Mouse (Mus musculus) cerebellum, adult 9-10 months (tissue): ENCODE results near the gene Efcab14.
A peak's percentile ranks its signal among the peaks of the same experiment; 100 is the strongest.

Experiments
- DNase-seq: peaks from one replicate; pipeline ENCODE4 v3.0.0; 2022

The Efcab14 gene

DNA sequence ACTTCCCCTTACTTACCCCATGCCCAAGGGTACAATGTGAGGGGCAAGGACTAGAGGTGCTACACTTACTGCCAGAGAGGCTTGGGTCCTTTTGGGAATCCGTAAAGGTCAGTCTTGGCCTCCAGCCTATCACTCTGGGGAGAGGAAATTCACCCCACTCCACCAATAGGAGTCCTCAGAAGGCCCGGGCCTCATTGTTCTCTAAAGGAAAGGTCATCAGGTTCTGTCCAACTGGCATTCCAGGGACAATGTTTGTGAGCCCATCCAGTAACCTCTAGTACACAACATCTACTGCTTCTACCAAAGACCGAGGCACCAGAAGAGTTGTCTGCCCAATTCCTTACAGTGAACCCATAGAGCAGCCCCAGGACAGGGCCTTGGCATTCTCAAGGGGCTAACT is 43.4 kb downstream of the Efcab14 start, which contains the start of gene Tex38:
Gene Tex38, minus strand, starts transcription at position 101 of the 400 bp plus-strand sequence.
- DNase-seq, result no peak

DNA sequence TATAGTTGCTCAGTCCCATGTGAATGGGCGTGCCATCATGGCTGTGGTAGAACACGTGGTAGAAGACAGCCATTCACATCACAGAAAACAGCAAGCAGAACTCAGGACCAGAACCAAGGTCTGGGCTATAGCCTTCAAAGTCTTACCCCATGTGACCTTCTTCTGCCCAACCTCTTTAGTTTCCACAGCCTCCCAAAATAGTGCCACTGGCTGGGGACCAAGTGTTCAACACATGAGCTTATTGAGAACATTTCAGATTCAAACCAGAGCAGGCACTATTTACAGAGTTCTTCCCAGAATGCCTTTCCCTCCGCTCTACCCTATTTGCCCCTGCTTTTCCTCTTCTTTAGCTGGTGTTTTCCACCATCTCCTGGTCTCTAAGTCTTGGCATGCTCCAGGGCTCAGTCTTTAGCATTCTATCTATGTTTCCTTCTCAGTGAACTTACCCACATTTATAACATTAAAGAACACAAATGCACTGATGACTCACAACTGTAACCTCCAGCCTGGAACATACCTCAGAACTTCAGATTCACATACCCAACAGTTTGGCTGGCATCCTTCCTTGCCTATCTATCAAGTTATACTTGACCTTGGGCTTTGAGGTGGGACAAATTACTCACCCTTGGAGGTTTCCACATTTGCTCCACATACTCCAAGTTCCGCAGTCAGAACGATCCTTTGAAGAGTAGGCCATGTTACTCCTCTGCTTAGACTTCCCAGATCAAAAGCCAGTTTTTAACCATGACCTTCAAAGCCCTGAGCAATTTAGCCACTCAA is 44.7 kb downstream of the Efcab14 start:
- no peak for DNase-seq

DNA sequence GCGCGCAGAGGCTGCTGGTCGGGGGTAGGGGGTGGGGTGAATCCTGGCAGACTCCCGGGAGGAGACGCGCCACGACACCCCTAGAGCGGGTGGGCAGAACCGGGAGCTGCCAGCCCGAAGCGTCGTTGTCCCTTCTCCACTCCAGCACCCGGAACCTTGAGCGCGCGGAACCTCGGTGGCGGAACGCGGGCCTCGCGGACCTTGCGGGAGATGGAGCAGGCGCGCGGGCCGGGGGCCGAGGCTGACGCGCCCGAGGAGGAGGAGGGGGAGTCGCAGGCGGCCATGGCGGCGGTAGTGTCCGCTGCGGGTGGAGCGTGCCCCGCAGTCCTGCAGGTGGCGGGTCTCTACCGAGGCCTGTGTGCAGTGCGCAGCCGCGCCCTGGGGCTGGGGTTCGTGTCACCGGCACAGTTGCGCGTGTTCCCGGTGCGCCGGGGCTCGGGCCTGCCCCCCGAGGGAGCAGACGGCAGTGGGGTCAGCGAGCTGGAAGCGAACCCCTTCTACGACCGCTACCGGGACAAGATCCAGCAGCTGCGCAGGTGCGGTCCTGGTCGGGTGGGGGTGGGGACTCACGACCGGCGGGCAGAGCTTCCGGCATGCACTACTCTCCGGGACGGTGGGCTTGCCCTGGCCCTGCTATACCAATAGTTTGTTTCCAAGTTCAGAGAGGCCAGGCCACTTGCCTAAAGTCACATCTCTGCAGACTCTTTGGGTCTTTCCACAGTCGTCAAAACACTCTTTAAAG is 47.4 kb downstream of the Efcab14 start, which contains the start of gene Atpaf1:
Gene Atpaf1, plus strand, starts transcription at position 44 of the 742 bp plus-strand sequence.
- peak; percentile 76 for DNase-seq

DNA sequence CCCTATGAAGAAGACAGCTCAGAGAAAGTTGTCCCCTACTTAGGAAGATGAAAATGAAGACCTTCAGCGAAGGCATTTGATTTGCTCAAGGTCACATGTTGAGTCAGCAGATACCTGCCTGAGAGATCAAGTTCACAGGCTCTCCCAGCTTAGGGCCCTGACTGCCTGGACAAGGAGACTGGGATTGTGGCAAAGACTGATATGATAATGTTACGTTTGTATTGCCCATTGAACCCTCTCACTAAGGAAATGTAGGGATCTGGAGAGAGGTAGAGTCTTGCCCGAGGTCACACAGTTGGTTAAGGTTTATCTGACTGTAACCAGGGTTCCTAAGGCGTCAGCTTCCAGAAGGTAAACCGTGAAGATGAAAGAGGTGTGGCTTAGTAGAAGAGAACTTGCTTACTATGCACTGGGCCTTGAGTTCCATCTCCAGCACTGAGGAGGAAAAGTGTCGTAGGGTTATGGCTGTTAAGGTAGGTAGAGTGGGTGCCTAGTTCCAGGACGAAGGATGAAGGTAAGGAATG is 48.0 kb downstream of the Efcab14 start:
- DNase-seq, result peak; percentile 39

DNA sequence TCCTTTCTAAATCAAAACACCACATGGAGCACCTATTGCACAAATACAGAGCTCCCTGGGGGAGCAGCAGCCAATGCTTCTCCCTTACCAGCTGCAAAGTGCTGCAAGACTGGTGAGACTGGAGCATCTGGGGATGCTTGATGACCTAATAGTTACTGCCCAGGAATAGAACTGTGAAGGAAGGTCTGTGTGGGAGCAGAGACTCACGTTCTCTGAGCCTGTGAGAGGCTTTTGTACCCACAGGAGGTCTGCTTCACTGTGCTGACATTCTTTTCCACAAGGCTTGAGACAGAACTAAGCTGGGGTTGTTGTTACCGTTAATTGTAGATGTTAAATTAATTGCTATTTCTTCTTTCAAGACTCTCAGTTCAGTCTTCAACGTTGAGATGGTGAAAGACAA is 53.3 kb downstream of the Efcab14 start:
- DNase-seq, result no peak

DNA sequence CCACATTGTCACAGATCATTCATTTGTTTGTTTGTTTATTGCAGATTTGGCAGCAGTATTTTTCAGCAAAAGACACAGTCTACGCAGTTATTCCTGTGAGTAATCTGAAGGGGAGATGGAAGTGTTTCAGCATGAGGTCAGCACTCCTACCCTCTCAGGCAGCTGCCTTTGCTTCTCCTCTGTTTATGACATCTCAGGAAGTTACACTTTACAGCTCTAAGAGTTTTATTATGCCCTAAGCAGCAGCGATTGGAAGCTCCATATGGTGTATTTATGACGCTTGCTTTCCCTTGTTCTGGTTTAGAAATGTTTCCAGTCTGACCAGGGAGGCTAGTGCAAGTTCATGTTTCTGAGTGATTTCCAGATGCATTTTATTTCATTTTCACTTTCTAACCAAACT is 57.8 kb downstream of the Efcab14 start:
- no peak for DNase-seq

DNA sequence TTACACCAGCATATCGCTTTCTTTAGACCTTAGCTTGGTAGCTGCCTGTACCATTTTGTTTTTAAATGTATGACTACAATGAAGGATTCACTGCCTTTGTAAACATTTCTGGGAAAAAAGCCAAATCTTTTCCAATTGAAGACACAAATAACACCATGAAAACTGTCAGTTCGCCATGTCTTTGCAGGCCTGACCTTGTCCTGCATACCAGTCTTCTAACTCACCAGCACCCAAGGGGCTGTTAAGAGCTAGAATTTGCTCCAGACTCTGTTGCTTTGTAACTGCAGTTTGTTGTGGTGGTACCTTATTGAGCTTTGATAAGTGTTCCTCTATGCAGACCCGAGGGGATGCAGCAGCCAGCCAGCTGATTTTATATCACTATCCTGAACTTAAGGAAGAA is 62.4 kb downstream of the Efcab14 start:
- DNase-seq, result no peak

DNA sequence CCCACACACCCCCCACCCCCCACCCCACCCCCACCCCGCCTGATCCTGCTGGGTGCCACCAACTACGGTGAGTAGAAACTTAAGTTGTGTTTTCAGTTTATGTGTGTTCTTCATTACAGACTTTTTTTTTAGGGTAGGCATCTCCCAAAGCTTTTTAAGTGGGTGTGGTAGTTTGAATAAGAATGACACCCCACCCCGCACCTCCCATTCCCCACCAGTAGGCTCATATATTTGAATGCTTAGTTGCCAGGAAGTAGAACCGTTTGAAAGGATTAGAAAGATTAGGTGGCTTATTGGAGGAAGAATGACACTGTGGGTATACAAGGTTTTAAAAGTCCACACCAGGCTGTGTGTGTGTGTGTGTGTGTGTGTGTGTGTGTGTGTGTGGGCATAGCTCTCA is 74.8 kb downstream of the Efcab14 start:
- DNase-seq, result no peak

DNA sequence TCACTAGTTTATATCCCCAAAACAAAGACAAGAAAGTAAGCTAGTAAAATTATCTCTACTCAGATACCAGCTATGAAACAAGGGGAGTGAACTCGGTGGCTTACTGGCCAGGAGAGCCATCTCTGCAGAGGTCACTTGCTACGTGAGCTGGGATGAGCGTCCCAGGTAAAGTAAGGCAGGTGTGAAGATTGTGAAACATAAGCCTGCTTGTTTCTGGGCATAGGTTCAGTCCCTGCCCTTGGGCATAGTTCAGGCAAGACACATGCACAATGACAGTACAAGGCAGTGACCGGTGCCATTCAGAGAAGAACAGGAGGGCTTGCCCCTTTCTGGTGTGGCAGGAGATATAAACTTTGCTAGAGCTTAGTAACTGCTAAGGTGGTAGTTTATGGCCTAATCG is 78.1 kb downstream of the Efcab14 start:
- no peak for DNase-seq

DNA sequence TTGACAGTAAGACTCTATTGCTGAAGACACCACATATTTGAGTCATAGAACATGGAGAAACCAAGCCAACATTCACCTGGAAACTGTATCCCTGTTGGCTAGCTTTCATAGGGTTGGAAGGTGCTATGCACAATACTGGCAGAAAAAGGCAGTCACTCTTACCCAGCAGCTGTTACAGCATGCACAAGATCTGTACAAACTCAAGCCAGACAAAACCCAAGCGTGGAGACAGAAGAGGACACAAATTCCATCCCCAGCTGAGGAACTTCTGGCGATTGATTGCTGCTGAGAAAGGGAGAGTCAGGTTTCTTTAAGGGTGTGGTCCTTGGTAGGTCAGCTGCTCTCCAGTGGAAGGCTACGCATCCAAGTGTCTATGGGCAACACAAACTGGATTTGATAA is 82.7 kb downstream of the Efcab14 start:
- no peak for DNase-seq

DNA sequence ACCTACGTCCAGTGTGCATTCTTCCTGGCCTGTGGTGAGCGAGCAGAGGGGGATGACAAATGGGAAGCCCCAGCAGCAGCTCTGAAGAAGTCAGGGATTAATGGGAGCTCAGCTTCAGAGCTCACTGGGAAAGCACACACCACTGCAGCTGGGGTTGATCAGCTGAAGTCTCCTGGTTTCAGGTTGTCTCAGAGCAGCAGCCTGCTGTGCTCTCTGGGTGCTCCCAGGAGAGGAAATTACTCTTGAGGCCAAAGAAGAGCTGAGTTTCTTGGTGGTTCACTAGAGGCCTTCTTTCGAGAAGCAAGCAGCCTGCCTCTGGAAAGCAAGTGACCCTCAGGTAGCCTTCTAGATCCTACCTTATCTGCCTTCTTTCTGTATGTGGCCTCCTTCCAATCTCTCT is 83.4 kb downstream of the Efcab14 start:
- no peak for DNase-seq

DNA sequence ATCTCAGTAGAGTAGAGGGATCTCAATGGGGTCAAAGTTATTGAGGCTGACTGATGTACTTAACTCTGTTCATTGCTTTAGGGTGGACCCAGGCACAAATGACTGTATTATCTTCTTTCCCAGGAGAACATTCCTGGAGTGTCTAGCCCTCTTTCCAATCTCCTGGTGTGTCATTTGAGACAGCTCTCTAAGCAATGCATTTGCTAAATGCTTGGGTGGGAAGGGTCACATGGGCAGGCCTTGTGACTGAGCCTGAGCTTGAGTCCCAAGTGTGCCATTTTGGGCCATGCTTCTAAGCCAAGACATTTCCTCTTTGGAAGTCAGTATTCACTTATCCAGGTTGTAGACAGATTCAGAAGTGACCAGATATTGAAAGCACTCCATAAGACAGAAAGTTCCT is 83.9 kb downstream of the Efcab14 start:
- no peak for DNase-seq

DNA sequence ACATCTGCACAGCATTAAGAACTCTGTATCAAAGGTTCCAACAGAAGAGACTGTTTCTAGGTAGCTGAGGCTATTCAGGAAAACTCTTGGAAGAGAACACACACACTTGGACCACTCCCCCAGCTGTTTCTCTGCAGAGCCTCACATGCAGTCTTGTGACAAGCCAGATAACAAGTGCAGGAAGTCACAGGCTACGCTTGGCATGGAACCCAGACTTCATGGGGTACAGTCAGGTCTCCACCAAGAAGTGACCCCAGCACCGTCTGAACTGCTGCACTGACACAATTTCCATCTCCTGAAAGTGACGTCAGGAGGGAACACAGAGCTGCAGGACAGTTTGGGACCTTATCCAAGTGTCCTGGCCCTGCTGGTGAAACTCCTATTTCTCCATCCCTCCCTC is 84.4 kb downstream of the Efcab14 start:
- DNase-seq, result no peak

DNA sequence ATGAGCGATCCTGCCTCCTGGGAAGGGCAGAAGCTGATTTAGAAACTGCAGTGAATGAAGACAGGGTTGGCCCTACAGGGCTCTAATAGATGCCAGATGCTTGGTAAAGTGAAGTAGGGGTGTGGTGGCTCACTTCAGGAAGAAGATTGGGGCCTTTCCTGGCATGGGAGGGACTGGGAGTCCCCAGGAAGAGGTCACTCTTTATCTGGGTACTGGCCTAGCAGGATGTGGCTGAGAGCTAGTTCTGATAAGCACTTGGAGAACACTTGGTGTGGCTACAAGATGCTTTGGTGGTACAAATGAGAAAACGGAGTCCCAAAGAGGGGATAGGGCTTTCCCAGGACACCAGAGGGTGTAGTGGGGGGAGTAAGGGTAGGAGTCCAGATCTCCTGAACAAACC is 86.6 kb downstream of the Efcab14 start:
- DNase-seq, result no peak

DNA sequence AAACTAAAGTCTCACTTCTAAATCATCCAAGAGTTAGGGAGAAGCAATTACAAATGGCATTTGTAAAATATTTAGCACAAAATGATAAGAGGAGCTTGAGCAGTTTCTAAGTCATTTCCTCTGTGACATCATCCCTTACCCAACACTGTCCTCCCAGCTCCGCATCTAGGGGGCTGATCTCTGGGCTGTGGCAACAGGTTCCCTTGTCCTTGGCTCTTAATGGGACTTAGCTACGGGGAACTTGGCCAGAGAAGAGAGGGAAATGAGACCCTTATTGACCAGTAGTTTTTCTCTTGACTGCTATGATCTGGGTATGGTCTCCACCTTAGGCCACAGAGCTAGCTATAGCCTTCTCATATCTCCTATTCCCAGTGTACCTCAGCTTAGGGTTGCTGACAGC is 87.7 kb downstream of the Efcab14 start:
- DNase-seq, result no peak
